Mouse (Mus musculus): ENCODE results near the gene Spc24. TPM values are rescaled to one million over a fixed set of nuclear protein-coding genes. Genes with fewer than 3 reads are reported as not detected.

The Spc24 gene
- 196 and 197 TPM in 2 replicates for polyA plus RNA-seq (2016; fragmentation: Nextera tagmentation; extraction: Ambion mirVana)

- Histone ChIP-seq H3K4me3 (peak within 1 kb of the TSS; percentile 89), H3K27ac (peak within 1 kb of the TSS; percentile 98), H3K9me3 (no peaks in the 10 kb centered on the region), H3K27me3 (ENCODE audit: poor library complexity, severe bottlenecking) (no peaks in the 10 kb centered on the region), H3K4me1 (peaks cover 28% of the 10 kb centered on the region), H3K36me3 (replicated peaks) (peaks cover 33% of the 10 kb centered on the region)
- DNase-seq (ENCODE audit: extremely low spot score, low spot score) = peak; percentile 99
- under 1% methylated on average over 49 of the region's 54 CpGs for WGBS
Observed at GRCm38 (mm10) chr9:21760155-21761088, at the start of gene Spc24. Gene Spc24 (minus strand): TSS chr9:21760303.

DNA sequence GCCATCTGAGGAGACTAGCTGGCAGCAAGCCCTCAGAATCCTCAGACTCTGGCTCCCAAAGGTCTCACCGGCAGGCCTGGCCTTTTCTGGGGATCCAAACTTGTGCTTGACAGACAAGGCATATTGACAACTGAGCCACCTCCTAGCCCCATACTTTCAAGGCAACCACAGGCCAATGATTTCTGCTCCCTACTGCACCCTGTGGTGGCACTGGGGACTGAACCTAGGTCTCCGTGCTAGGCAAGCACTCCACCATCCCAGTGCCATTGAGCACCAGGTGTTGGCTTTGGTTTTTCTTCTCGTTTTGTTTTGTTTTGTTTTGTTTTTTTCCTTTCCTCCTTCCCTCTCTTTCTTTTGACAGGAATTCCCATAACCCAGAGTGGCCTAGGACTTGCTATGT is 48.5 kb upstream of the Spc24 start:
- no peaks in the 10 kb centered on the region for H3K27me3 ChIP-seq (ENCODE audit: poor library complexity, severe bottlenecking)
- no peak for DNase-seq (ENCODE audit: extremely low spot score, low spot score)
- H3K36me3 ChIP-seq (replicated peaks) = peaks cover 20% of the 10 kb centered on the region
- 63% methylated on average over 3 of the region's 3 CpGs for WGBS
- H3K4me1 ChIP-seq = peaks cover 10% of the 10 kb centered on the region
- H3K9me3 ChIP-seq = no peaks in the 10 kb centered on the region
- no peak overlapping the region for H3K27ac ChIP-seq
- no peak overlapping the region for H3K4me3 ChIP-seq

DNA sequence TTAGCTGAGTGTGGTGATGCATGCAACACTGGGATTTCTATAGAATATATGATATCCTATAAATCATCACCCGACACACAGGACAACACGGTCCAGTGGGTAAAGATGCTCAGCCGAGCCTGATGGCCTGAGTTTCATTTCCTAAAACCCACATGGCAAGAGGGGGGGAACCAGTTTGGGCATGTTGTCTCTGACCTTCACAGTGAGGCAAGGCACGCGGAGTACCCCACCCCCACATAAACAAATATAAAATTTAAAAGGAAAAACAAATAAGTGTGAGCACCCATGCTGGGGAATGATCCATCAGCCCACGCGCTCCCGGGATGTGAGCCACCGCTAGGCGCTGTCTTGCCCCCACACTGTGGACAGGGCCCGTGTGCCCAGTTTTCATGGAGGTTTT is 46.9 kb upstream of the Spc24 start:
- DNase-seq (ENCODE audit: extremely low spot score, low spot score) = no peak
- Histone ChIP-seq H3K27me3 (ENCODE audit: poor library complexity, severe bottlenecking) (no peaks in the 10 kb centered on the region), H3K36me3 (replicated peaks) (peaks cover 5% of the 10 kb centered on the region; the same call in 1 of the 2 replicates), H3K27ac (no peak overlapping the region), H3K4me3 (no peak overlapping the region), H3K4me1 (peaks cover 10% of the 10 kb centered on the region), H3K9me3 (no peaks in the 10 kb centered on the region)
- WGBS = 92% methylated on average over 11 of the region's 11 CpGs

GRCm38 (mm10) chr9:21806363-21806762 is 46.3 kb upstream of the Spc24 start:
- Histone ChIP-seq H3K4me1 (peaks cover 10% of the 10 kb centered on the region), H3K4me3 (no peak overlapping the region), H3K36me3 (replicated peaks) (no peaks in the 10 kb centered on the region; the same call in 1 of the 2 replicates), H3K27me3 (ENCODE audit: poor library complexity, severe bottlenecking) (no peaks in the 10 kb centered on the region), H3K27ac (no peak overlapping the region), H3K9me3 (no peaks in the 10 kb centered on the region)
- no peak for DNase-seq (ENCODE audit: extremely low spot score, low spot score)
- 82% methylated on average over 3 of the region's 3 CpGs for WGBS

DNA sequence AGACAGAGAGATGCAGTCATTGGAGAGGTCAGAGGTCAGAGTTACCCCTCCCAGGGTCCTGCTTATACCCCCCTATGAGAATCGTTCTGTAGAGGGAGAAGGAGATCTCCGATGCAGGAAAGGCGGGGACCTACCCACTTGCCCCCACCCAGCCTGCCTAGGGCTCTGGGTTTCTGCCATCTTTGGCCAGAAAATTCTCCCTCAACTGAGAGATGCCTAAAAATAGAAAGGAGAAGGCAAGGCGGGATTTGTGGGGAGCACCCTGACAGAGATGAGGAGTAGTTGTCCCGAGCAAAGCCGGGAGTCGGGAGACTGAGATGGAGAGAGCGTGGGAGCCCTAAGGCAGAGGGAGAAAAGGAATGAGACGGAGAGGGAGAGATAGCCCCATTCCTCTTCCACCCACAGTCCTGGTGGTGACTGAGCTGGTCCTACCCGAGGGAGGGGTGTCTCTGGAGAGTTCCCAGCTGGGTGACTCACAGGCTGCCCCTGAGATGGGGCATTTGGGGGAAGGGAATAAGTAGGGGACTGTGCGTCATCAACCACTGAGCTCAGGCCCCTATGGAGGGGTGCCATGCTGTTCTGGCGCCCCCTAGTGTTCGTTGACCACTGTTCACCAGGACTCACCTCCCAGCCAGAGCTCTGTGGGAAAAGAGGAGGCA is 44.0 kb upstream of the Spc24 start:
- Histone ChIP-seq H3K9me3 (no peaks in the 10 kb centered on the region), H3K27ac (peak overlapping the region; percentile 42), H3K36me3 (replicated peaks) (peaks cover 9% of the 10 kb centered on the region; the same call in 1 of the 2 replicates), H3K27me3 (ENCODE audit: poor library complexity, severe bottlenecking) (no peaks in the 10 kb centered on the region), H3K4me3 (0 out of 2 replicates have a peak overlapping the region, but pooled peaks have one; percentile 0), H3K4me1 (peaks cover 7% of the 10 kb centered on the region)
- 45% methylated on average over 13 of the region's 13 CpGs for WGBS
- peak; percentile 78 for DNase-seq (ENCODE audit: extremely low spot score, low spot score)

DNA sequence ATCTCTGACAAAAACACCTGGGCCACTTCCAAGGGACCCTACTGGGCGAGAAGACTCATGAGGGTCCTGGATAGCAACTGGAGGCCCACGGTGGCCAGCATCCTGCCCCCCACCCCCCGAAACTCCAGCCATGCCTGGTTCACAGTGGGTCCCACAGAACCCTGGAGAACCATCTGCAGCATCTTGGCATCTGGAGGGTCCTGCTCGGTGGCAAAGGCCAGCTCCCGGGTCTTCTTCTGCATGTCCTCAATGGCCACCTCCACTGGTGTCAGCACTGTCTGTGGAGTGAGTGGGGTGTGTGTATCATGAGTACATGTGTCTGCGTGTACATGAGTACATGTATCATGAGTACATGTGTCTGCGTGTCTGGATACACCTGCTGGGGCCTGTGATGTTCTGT is 41.5 kb upstream of the Spc24 start:
- H3K4me3 ChIP-seq = no peak overlapping the region
- no peaks in the 10 kb centered on the region for H3K27me3 ChIP-seq (ENCODE audit: poor library complexity, severe bottlenecking)
- no peaks in the 10 kb centered on the region for H3K9me3 ChIP-seq
- WGBS = 90% methylated on average over 7 of the region's 7 CpGs
- no peak overlapping the region for H3K27ac ChIP-seq
- H3K36me3 ChIP-seq (replicated peaks) = peaks cover 9% of the 10 kb centered on the region; the same call in 1 of the 2 replicates
- H3K4me1 ChIP-seq = peaks cover 29% of the 10 kb centered on the region
- no peak for DNase-seq (ENCODE audit: extremely low spot score, low spot score)

DNA sequence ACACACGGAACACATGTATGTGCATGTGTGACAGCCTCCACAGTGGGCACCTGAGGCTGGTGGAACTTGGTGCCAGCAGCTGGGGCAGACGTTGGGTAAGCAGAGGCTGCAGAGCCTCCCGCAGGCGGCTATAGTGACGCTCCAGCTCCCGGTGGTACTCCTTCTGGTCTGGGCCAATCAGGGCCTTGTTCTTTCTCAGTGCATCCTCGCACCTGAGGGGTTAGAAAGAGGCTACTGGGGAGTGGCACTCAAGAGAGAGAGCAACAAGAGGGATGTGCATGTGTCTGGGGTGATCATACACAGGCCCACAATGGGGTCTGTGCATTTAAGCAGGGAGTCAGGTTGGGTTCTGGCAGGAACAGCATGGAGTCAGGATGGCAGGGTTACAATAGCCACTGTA is 41.0 kb upstream of the Spc24 start:
- peaks cover 11% of the 10 kb centered on the region for H3K36me3 ChIP-seq (replicated peaks)
- H3K4me1 ChIP-seq = peaks cover 33% of the 10 kb centered on the region
- no peak overlapping the region for H3K4me3 ChIP-seq
- H3K27me3 ChIP-seq (ENCODE audit: poor library complexity, severe bottlenecking) = no peaks in the 10 kb centered on the region
- no peak for DNase-seq (ENCODE audit: extremely low spot score, low spot score)
- 77% methylated on average over 7 of the region's 7 CpGs for WGBS
- no peaks in the 10 kb centered on the region for H3K9me3 ChIP-seq
- H3K27ac ChIP-seq = no peak overlapping the region

- peaks cover 36% of the 10 kb centered on the region for H3K4me1 ChIP-seq
- no peaks in the 10 kb centered on the region for H3K27me3 ChIP-seq (ENCODE audit: poor library complexity, severe bottlenecking)
- 59% methylated on average over 3 of the region's 3 CpGs for WGBS
- H3K27ac ChIP-seq = peak overlapping the region; percentile 92
- no peaks in the 10 kb centered on the region for H3K9me3 ChIP-seq
- H3K36me3 ChIP-seq (replicated peaks) = peaks cover 33% of the 10 kb centered on the region
- DNase-seq (ENCODE audit: extremely low spot score, low spot score) = no peak
- peak overlapping the region; percentile 79 for H3K4me3 ChIP-seq
Observed at GRCm38 (mm10) chr9:21799010-21799350, 38.9 kb upstream of the Spc24 start.

GRCm38 (mm10) chr9:21798345-21799009 is 38.4 kb upstream of the Spc24 start, which contains the start of gene Kank2:
Gene Kank2 (minus strand): TSS chr9:21798744.
- H3K36me3 ChIP-seq (replicated peaks) = peaks cover 38% of the 10 kb centered on the region
- H3K27ac ChIP-seq = peak within 1 kb of the TSS; percentile 92
- peak within 1 kb of the TSS; percentile 79 for H3K4me3 ChIP-seq
- no peaks in the 10 kb centered on the region for H3K9me3 ChIP-seq
- under 1% methylated on average over 52 of the region's 52 CpGs for WGBS
- H3K4me1 ChIP-seq = peaks cover 36% of the 10 kb centered on the region
- H3K27me3 ChIP-seq (ENCODE audit: poor library complexity, severe bottlenecking) = no peaks in the 10 kb centered on the region
- DNase-seq (ENCODE audit: extremely low spot score, low spot score) = peak; percentile 85

DNA sequence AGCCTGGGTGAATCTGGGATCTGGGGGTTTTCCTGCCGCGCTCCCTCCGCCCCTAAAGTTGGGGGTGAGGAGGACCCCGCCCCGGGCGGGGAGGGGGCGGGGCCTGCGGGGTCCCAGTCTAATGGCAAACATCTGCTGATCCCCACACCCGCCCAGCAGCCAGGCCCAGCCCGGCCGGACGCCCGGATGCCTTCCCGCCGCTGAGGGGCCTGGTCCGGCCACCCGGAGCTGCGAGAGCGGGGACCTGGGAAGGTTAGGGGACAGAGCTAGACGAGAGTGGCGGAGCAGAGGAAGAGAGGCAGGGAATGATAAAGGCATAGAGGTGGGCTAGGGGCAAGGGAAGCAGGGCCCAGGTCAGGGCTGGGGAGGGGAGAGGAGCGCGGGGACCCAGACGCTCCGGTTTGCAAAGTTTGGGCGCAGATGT is 37.8 kb upstream of the Spc24 start:
- peak overlapping the region; percentile 79 for H3K4me3 ChIP-seq
- WGBS = under 1% methylated on average over 26 of the region's 26 CpGs
- no peaks in the 10 kb centered on the region for H3K27me3 ChIP-seq (ENCODE audit: poor library complexity, severe bottlenecking)
- H3K27ac ChIP-seq = peak overlapping the region; percentile 92
- H3K4me1 ChIP-seq = peaks cover 36% of the 10 kb centered on the region
- H3K36me3 ChIP-seq (replicated peaks) = peaks cover 43% of the 10 kb centered on the region
- peak; percentile 77 for DNase-seq (ENCODE audit: extremely low spot score, low spot score)
- no peaks in the 10 kb centered on the region for H3K9me3 ChIP-seq

GRCm38 (mm10) chr9:21796919-21797318 is 36.8 kb upstream of the Spc24 start:
- DNase-seq (ENCODE audit: extremely low spot score, low spot score) = no peak
- Histone ChIP-seq H3K4me3 (peak overlapping the region; percentile 79), H3K9me3 (no peaks in the 10 kb centered on the region), H3K36me3 (replicated peaks) (peaks cover 53% of the 10 kb centered on the region), H3K27me3 (ENCODE audit: poor library complexity, severe bottlenecking) (no peaks in the 10 kb centered on the region), H3K4me1 (peaks cover 36% of the 10 kb centered on the region), H3K27ac (peak overlapping the region; percentile 77)
- 69% methylated on average over 3 of the region's 3 CpGs for WGBS

- WGBS = 67% methylated on average over 3 of the region's 3 CpGs
- Histone ChIP-seq H3K27ac (peak overlapping the region; percentile 77), H3K27me3 (ENCODE audit: poor library complexity, severe bottlenecking) (no peaks in the 10 kb centered on the region), H3K4me1 (peaks cover 36% of the 10 kb centered on the region), H3K4me3 (peak overlapping the region; percentile 79), H3K36me3 (replicated peaks) (peaks cover 60% of the 10 kb centered on the region), H3K9me3 (no peaks in the 10 kb centered on the region)
- DNase-seq (ENCODE audit: extremely low spot score, low spot score) = no peak
Observed at GRCm38 (mm10) chr9:21796259-21796658, 36.2 kb upstream of the Spc24 start.
